Mouse (Mus musculus): Measurements from ENCODE around the gene Stk38l.

- no peak for TF ChIP-seq CTCF (IDR thresholded peaks at IDR 0.05; ENCODE audit: low read depth)
- TF ChIP-seq EP300 (IDR thresholded peaks at IDR 0.05; ENCODE audit: low read depth): no peak
Observed at GRCm38 (mm10) chr6:146760022-146760421, 35.2 kb downstream of the Stk38l start.

All from liver, postnatal 0 days (tissue).